In genomic region chr9:25482322-25482998, GRCm38 (mm10) we compare ENCODE assay signal across 8 mouse cellular contexts. TPM values are rescaled to one million over a fixed set of nuclear protein-coding genes. Genes with fewer than 3 reads are reported as not detected.
A peak's percentile ranks its signal among the peaks of the same experiment; 100 is the strongest.
DNase-seq lines count a peak whose midpoint lies in the region; ATAC-seq lines count a peak whose summit lies in the region.

No protein-coding gene starts in this region.

- peak overlapping the region; percentile 55 for H3K4me3 ChIP-seq in forebrain, embryonic 13.5 days
- peak overlapping the region; percentile 75 for H3K4me3 ChIP-seq in intestine, embryonic 16.5 days (ENCODE audit: low read length)
- peak overlapping the region; percentile 65 for H3K4me3 ChIP-seq in midbrain, embryonic 15.5 days

- ATAC-seq in forebrain, embryonic 13.5 days, result no peak
- no peak for ATAC-seq in intestine, embryonic 16.5 days
- ATAC-seq in midbrain, embryonic 15.5 days (replicated peaks), result no peak

- H3K27ac ChIP-seq in forebrain, embryonic 13.5 days, result no peak overlapping the region
- no peak overlapping the region for H3K27ac ChIP-seq in intestine, embryonic 16.5 days (ENCODE audit: low read length)
- no peak overlapping the region for H3K27ac ChIP-seq in midbrain, embryonic 15.5 days

- H3K9me3 ChIP-seq in forebrain, embryonic 13.5 days (replicated peaks), result no peaks in the 10 kb centered on the region
- no peaks in the 10 kb centered on the region for H3K9me3 ChIP-seq in intestine, embryonic 16.5 days (ENCODE audit: control insufficient read depth, low read length)
- no peaks in the 10 kb centered on the region for H3K9me3 ChIP-seq in midbrain, embryonic 15.5 days

- H3K9ac ChIP-seq in forebrain, embryonic 13.5 days, result no peak overlapping the region; the same call in 1 of the 2 replicates
- H3K9ac ChIP-seq in intestine, embryonic 16.5 days (ENCODE audit: low read depth, low read length), result peak overlapping the region; percentile 82
- H3K9ac ChIP-seq in midbrain, embryonic 15.5 days, result no peak overlapping the region

- peaks cover 42% of the 10 kb centered on the region for H3K4me1 ChIP-seq in forebrain, embryonic 13.5 days
- peaks cover 21% of the 10 kb centered on the region; the same call in 1 of the 2 replicates for H3K4me1 ChIP-seq in intestine, embryonic 16.5 days (ENCODE audit: control insufficient read depth, insufficient read depth, low read length)
- H3K4me1 ChIP-seq in midbrain, embryonic 15.5 days, result peaks cover 16% of the 10 kb centered on the region; the same call in 1 of the 2 replicates

- H3K4me2 ChIP-seq in forebrain, embryonic 13.5 days, result peak overlapping the region; percentile 74
- peak overlapping the region; percentile 96 for H3K4me2 ChIP-seq in intestine, embryonic 16.5 days (ENCODE audit: low read depth, low read length)
- H3K4me2 ChIP-seq in midbrain, embryonic 15.5 days, result peak overlapping the region; percentile 91

- peak; percentile 69 for DNase-seq in adrenal gland, adult 2 months
- no peak for DNase-seq in adrenal gland, postnatal 10 days
- DNase-seq in A20 (ENCODE audit: low read depth, low spot score), result peak; percentile 25
- no peak for DNase-seq in ovary, postnatal 36 days (ENCODE audit: low spot score)
- DNase-seq in frontal cortex, postnatal 36 days (ENCODE audit: low spot score in 2 of 2), result no peak

- no peaks in the 10 kb centered on the region for H3K36me3 ChIP-seq in forebrain, embryonic 13.5 days (ENCODE audit: poor library complexity, severe bottlenecking)
- H3K36me3 ChIP-seq in intestine, embryonic 16.5 days (ENCODE audit: control insufficient read depth, insufficient read depth, low read length), result no peaks in the 10 kb centered on the region
- no peaks in the 10 kb centered on the region for H3K36me3 ChIP-seq in midbrain, embryonic 15.5 days (replicated peaks)

- 0 out of 2 replicates have a peak, but pooled peaks cover 6% of the 10 kb centered on the region for H3K27me3 ChIP-seq in forebrain, embryonic 13.5 days
- no peaks in the 10 kb centered on the region for H3K27me3 ChIP-seq in intestine, embryonic 16.5 days (replicated peaks; ENCODE audit: control insufficient read depth, insufficient read depth, low read length)
- 0 out of 2 replicates have a peak, but pooled peaks cover 5% of the 10 kb centered on the region for H3K27me3 ChIP-seq in midbrain, embryonic 15.5 days (replicated peaks)

- WGBS in forebrain, embryonic 13.5 days, result 58% methylated on average over 22 of the region's 22 CpGs
- WGBS in intestine, embryonic 16.5 days, result 51% methylated on average over 22 of the region's 22 CpGs
- WGBS in midbrain, embryonic 15.5 days, result 49% methylated on average over 22 of the region's 22 CpGs

RNA-seq across cellular contexts. Expression of gene Eepd1, which starts 1.1 kb away (rescaled TPM):
- total RNA-seq in adrenal gland, adult 2 months (2021), result 10 to 100 TPM; 28.4 to 32.8 TPM
- polyA plus RNA-seq in adrenal gland, adult 2 months (2012; rRNA removed), result 26.1 and 36.0 TPM in 2 replicates
- 10 to 100 TPM; 18.6 to 30.3 TPM for total RNA-seq in adrenal gland, postnatal 10 days (2021)
- 8.1 and 8.9 TPM in 2 replicates for polyA plus RNA-seq in forebrain, embryonic 13.5 days (2015; fragmentation: Nextera tagmentation; extraction: Ambion mirVana)
- 6.9 and 8.1 TPM in 2 replicates for polyA plus RNA-seq in intestine, embryonic 16.5 days (2015; fragmentation: Nextera tagmentation; extraction: Ambion mirVana)
- 9.4 and 10.8 TPM in 2 replicates for polyA plus RNA-seq in midbrain, embryonic 15.5 days (2015; fragmentation: Nextera tagmentation; extraction: Ambion mirVana)

Comparison
In these comparisons a context has a peak if more than half of its experiments do, and no peak if none do; other contexts are left out.
1. DNase-seq: peak in adrenal gland, adult 2 months (single experiment) and A20 (single experiment); none in adrenal gland, postnatal 10 days (single experiment), ovary, postnatal 36 days (single experiment) and frontal cortex, postnatal 36 days (0 of 2).
2. Peak in every context shown above with its lines, with median percentiles within 50 percentile points of each other: H3K4me2 ChIP-seq and H3K4me3 ChIP-seq.